Mouse (Mus musculus): ENCODE measurements at regions not wholly inside any gene's neighbourhood (a gene's known extent, or its start where the extent isn't known, plus 50 kb on each side); places are given as distances from the start of the nearest gene placed in this dataset.

- TF ChIP-seq CTCF (IDR thresholded peaks at IDR 0.05; ENCODE audit: borderline replicate concordance, insufficient read depth, low read length) (no peak), POLR2A (IDR thresholded peaks at IDR 0.05; ENCODE audit: low read depth, low read length) (no peak)
Measured at GRCm38 (mm10) chr12:31136364-31136763, 62.7 kb downstream of the Fam110c start.
